Mouse (Mus musculus): Measurements from ENCODE around the gene Svs6.
A peak's percentile ranks its signal among the peaks of the same experiment; 100 is the strongest.
"Not testable (repeated sequence)": the region's sequence is repeated elsewhere in the genome, so short reads cannot be mapped to it uniquely, and the experiment has no call there.

The Svs6 gene

DNA sequence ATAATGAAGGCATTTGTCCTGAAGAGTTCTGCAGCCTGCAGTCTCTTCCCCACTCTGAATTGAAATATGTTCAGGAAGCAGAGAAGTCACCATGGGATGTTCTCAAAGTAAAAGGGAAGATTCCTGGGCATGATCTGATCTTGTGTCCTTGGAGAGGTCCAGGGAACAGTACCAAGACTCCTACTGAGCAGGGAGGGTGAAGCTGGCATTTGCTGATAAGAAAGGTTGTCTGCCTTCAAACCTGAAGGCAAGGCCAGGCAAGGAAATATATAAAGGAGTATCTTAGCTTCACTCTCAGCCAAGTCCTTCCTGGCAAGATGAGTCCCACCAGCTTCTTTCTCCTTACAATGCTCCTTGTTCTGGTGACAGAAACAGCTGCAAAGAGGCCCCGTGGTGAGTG lies at the start of gene Svs6:
Svs6 (plus strand) TSS at position 301 of the 400 bp plus-strand sequence.
- DNase-seq, result not testable (repeated sequence)

DNA sequence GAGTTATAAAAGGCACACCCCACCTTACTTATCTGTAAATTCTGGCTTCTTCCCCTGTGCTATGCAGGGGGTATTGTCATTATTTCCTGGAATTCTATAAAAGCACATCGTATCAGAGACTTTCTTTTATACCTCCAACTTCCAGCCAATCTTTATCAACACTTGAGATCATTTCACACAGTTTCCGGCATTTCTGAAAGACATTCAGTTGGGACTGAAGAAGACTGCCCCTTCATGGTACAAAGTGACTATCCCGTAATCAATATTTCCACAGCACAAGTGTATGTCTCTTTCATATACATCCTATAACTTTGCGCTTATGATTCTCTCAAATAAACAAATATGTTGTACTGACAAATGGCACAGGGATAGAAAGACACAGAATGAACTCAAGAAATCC lies 38.2 kb upstream of the Svs6 start, which contains the start of gene Svs4:
Svs4 (minus strand) TSS at position 101 of the 400 bp plus-strand sequence.
- no peak for DNase-seq

DNA sequence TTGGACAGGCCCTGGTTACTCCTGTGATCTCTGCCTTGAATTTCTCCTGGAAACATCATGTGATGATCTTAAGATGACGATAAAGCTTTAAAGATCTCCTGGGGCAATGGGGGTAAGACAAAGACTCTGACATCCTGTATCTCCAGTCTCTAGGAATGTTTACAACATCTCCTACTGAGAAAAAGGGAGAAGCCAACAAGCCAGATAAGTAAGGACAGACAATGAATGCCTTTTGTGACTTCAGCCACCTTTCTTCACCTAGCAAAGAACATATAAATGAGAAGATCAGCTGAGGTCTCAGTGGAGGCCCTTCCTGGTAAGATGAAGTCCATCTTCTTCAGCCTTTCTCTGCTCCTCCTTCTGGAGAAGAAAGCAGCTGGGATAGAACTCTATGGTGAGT lies 27.6 kb upstream of the Svs6 start, which contains the start of gene Svs3a:
Svs3a (plus strand) TSS at position 301 of the 400 bp plus-strand sequence.
- DNase-seq, result not testable (repeated sequence)

DNA sequence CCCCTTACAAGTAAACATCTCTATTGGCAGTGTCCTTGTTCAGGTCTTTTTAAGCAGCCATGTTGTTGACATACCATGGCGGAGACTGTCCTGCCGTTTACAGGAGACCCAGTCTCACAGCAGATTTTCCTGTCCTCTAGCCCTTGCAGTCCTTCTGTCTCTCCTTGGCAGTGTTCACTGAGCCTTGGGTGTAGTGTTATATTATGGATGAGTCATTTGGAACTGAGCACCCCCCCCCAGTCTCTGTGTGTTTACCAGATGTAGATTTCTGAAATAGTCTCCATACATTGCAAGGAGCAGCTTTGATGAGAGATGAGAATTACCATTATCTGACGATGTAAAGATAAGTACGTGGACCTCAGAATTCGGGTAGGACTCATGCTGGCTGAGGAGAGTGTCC lies 4.0 kb upstream of the Svs6 start:
- DNase-seq, result peak; percentile 18

DNA sequence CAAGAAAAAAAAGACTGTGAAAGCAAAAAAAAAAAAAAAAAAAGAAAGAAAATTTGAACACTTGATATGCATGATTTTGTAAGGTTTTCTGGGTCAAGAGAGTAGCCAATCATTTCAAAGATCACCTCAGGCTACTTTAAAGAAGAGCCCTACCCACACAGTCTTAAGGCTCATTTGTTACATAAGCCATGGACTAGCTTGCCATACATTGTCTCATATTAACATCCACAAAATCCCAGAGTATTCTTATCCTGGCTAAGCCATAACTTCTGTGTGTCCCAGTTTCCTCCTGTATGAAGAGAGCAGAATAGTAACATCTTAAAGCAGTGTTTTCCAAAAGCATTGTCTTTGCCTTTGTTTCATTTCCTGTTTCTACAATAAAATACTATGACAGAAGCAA lies 1.1 kb upstream of the Svs6 start:
- DNase-seq, result not testable (repeated sequence)

DNA sequence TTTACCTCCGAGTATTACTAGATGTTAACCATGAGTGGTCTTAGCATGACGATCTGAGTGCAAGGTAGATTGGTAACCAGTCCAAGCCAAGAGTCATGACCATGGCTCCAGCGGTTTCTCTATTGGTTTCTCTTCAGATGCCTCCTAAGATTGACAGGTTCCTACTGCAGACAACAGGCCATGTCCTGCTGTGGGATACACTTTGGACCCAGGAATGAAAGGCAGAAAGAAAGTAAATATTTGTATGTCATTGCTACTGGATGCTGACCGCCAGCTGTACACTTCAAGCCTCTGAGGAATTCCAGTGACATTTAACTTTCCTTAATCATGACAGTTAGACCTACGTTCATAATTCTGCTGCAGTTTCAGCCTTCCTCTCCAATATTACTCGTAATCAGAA lies 4.4 kb downstream of the Svs6 start:
- DNase-seq, result no peak

DNA sequence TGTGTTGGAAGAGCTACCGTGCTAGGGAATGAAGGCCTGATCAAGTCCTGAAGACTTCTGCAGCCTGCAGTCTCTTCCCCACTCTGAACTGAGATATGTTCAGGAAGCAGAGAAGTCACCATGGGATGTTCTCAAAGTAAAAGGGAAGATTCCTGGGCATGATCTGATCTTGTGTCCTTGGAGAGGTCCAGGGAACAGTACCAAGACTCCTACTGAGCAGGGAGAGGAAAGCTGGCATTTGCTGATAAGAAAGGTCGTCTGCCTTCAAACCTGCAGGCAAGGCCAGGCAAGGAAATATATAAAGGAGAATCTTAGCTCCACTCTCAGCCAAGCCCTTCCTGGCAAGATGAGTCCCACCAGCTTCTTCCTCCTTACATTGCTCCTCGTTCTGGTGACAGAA lies 15.9 kb downstream of the Svs6 start, which contains the start of gene Svs5:
Svs5 (plus strand) TSS at position 301 of the 400 bp plus-strand sequence.
- DNase-seq, result not testable (repeated sequence)

DNA sequence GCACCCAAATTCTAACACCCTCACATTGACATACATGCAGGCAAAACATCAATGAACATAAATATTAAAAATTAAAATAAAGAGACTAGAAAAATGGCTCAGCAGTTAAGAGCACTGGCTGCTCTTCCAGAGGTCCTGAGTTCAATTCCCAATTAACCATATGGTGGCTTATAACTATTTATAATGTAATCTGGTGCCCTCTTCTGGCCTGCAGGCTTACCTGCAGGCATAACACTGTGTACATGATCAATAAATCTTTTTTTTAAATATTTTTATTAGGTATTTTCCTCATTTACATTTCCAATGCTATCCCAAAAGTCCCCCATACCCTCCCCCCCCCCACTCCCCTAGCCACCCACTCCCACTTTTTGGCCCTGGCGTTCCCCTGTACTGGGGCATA lies 27.2 kb downstream of the Svs6 start:
- DNase-seq, result not testable (repeated sequence)

DNA sequence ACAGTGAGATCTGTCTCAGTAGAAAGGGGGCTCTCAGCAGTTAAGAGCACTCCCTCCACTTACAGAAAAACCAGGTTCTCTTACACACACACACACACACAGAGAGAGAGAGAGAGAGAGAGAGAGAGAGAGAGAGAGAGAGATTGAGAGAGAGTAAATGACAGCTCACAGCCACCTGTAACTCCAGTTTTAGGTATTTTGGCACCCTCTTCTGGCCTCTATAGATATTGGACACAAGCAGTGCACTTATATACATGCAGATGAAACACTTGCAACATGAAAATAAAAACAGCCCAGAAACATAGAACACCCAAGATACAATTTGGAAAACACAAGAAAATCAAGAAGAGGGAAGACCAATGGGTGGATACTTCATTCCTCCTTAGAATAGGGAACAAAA lies 31.1 kb downstream of the Svs6 start:
- DNase-seq, result not testable (repeated sequence)

DNA sequence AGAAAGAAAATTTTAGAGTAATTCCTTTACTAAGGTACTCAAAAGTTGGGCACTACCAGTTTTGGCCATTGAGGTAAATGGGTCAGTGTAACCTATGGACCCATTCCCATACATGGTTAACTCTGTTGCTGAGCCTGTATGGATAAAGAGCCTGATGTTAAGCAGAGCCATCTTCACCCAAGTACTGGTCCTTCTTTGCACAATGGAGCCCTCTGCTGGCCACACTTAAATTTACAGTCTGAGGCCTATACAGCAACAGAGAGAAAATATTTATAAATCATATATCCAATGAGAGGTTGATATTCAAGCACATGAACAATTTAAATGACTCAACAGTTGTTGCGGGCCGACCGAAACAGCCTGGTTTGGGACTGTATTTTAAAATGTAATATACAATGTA lies 32.4 kb downstream of the Svs6 start:
- no peak for DNase-seq

DNA sequence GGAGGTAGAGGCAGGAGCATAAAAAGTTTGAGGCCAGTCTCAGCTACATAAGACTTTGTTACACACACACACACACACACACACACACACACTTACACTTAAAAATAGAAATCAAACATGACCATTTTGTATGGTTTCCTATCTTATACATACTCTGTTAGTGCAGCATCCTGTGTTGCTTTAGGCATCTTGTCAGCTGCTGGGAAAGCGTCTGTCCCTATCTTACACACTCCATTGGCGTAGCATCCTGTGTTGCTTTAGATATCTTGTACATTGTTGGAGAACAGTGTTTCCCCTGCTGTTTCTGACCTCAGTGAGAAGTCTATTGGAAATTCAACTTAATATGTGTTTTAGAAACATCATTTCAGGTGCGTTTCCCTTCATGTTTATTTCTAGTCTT lies 36.1 kb downstream of the Svs6 start:
- DNase-seq, result no peak

DNA sequence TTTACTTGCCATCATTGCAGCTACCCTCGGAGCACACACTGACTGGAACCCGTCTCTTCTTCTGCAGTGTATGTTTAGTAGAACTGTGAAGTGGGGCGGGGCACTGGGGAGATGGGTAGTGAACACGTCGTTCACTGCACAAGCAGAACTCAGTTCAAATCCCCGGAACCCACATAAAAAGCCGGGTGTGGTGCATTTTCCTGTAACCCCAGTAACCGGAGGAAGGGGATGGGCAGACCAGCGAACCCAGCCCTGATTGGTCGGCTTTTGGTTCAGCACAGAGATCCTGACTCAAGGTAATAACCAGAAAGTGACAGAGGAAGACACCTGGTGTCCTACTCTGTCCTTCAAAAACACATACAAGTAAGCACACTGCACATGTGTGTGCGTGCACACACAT lies 36.8 kb downstream of the Svs6 start:
- no peak for DNase-seq

DNA sequence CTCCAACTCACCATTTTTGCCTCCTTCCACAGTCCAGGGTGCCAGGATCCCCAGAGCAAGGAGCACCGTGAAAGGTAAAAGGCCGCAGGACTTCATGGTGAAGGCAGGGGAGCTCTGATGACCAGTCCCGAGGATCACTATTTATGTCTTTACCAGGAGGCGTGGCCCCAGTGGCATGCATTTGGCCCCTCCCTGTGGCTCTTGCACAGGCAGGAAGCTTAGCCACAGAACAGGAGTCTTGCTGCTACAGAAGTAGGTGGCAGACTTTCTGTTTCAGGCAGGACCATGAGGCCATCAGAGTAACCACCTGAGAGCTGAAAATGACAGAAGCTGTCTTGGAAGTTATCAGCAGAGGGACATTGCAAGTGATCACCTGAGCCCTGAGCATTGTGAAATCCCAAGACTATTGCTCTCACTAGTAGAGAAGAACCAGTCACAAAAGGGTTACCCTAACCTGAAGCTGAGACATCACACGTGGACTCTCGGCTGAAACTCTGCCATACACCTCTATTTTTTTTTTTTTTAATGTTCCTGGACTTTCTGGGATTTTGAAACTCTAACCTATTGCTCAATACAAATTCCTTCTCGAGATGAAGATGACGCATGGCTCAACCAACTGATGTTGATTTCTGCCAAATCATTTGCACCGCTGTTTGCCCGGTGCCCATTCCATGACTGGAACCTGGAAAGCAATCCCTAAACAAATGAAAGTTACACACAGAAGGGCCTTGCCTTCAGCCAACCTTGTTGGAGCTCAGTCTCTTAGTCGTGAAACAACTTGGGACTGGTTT lies 39.8 kb downstream of the Svs6 start:
- DNase-seq, result no peak

DNA sequence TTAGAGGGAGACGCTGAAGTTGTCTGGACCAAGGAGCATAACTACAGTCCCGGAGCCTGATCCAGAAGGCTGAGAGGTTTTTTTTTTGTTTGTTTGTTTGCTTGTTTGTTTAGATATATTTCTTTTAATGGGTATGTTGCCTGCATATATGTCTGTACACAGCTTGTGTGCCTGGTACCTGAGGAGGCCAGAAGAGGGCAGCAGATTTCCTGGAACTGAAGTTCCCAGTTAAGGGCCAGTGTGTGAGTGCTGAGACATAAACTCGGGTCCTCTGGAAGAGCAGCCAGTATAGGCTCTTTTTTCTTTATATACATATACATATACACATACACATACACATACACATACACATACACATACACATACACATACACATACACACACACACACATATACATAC lies 41.8 kb downstream of the Svs6 start:
- DNase-seq, result no peak

DNA sequence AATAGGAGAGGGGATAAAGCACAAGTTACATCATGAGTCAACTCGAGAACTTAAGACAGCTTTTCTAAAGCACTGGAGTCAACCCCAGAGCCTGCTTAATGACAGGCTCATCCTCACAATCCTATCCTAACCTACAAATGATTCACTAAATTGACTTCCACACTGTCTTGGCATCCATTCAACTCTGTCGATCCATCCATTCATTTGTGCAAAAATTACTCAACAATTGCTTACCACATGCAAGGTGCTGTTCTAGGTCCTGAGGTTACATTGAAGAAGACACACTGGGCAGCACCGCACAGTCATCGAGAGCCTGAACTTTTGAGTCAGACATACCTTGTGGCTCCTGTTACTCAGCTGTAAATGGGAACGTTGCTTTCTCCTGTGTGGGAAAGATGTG lies 42.5 kb downstream of the Svs6 start:
- DNase-seq, result no peak

DNA sequence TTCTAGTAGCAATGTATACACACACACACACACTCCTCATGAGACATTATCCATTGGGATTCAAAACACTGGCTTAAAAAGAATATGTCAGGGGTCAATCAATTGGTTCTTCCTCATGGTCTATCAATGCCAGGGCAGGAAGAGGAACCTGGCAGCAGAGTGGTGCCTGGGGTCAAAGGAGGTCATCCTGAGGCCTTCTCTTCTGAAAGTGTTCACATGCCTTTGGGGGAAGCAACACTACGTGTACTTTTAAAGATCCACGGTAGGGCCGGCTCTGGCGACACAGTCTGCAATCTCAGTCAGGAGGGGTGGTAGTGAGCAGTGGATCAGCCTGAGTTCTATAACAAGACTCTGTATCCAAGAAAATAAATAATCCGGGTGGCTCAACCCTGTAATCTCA lies 43.1 kb downstream of the Svs6 start:
- DNase-seq, result no peak

DNA sequence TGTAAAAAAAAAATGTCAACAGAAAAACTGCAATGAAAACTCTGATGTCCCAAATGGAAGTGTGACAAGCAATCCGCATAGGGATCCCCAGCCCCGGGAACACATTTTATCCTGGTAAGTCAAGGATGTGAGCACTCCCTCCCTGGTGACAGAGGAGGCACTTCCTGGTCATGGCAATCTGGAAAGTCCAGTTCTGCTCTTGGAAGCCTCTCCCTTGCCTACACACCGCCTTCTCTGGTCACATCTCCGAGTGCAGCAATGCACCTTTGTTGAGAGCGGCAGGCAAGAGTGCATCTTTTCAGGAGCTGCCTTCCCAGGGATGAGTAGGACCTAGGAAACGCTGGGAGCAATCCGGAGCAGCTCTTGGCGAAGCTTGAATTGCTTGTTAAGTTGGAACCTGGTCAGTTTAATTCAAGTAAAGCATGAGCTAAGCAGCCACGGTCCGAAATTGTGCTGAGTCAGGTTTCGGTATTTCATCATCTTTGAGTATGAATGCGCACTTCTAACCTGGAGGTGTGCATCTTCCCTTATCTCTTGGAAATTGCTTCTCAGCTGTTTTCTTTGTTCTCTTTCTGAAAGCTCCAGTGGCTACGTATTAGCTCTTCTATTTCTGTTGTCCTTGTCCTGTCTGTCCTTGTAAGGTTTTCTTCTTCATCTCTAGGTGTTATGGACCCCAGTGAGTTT lies 44.6 kb downstream of the Svs6 start:
- DNase-seq, result no peak

DNA sequence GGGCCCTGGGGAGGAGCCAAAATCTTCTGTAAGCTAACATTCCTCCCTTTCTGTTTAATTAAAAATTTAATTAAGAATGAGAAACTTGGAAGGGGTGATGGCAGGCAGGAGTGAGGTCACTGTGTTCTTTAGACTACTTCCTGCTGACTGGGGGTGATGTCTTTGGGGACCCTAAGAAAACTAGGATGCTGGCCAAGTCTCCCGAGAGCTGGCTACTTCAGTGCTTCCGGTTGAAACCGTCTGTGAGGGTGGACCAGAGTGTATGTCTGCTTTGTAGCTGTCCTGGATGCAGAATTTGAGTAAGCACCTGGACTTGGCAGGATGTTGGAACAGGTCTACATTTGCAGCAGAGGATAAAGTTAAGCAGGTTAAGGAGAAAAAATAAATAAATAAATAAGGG lies 50.4 kb downstream of the Svs6 start:
- no peak for DNase-seq

Data from right cerebral cortex, adult 18-20 months (tissue).